Mouse (Mus musculus): ENCODE data around the gene Nde1.
"Not testable (repeated sequence)": the region's sequence is repeated elsewhere in the genome, so short reads cannot be mapped to it uniquely, and the experiment has no call there.

- TF ChIP-seq CTCF, EP300 (IDR thresholded peaks at IDR 0.05; ENCODE audit: low read depth): not testable (repeated sequence)
These were observed 7.4 kb upstream of the Nde1 start for GRCm38 (mm10) chr16:14155638-14156037.
